Mouse (Mus musculus) heart, embryonic 12.5 days (tissue): ENCODE measurements at regions not wholly inside any gene's neighbourhood (a gene's known extent, or its start where the extent isn't known, plus 50 kb on each side); places are given as distances from the start of the nearest gene placed in this dataset.

Experiments
- ATAC-seq: fragments of 200-750 bp; cut with Nextera tagmentation; 2 replicates; pipeline ENCODE4 v1.8.0; 2017; ENCODE audit warnings: moderate TSS enrichment, moderate library complexity; ENCODE audit not compliant: insufficient number of reproducible peaks, low FRiP score
- H3K27ac ChIP-seq: fragments of 300-500 bp; sonication (generic); 2 replicates; pipeline ENCODE4 v1.5.1; 2016; ENCODE audit warnings: mild to moderate bottlenecking, moderate library complexity; ENCODE audit not compliant: poor library complexity, severe bottlenecking
- H3K27me3 ChIP-seq: fragments of 300-500 bp; sonication (generic); replicated peaks from 2 replicates; pipeline ENCODE4 v1.6.1; 2016; ENCODE audit warnings: mild to moderate bottlenecking, moderate library complexity
- H3K36me3 ChIP-seq: fragments of 300-500 bp; sonication (generic); 2 replicates; pipeline ENCODE4 v1.6.1; 2016; ENCODE audit warnings: mild to moderate bottlenecking, moderate library complexity
- H3K4me1 ChIP-seq: fragments of 300-500 bp; sonication (generic); replicated peaks from 2 replicates; pipeline ENCODE4 v1.6.1; 2016; ENCODE audit warnings: mild to moderate bottlenecking
- H3K4me2 ChIP-seq: fragments of 300-500 bp; sonication (generic); 2 replicates; pipeline ENCODE4 v1.6.1; 2016; ENCODE audit warnings: mild to moderate bottlenecking, moderate library complexity
- H3K4me3 ChIP-seq: fragments of 300-500 bp; sonication (generic); 2 replicates; pipeline ENCODE4 v1.5.1; 2016; ENCODE audit warnings: mild to moderate bottlenecking
- H3K9ac ChIP-seq: fragments of 300-500 bp; sonication (generic); 2 replicates; pipeline ENCODE4 v1.6.1; 2016; ENCODE audit warnings: mild to moderate bottlenecking, moderate library complexity
- H3K9me3 ChIP-seq: fragments of 300-500 bp; sonication (generic); replicated peaks from 2 replicates; pipeline ENCODE4 v1.6.1; 2016; ENCODE audit warnings: mild to moderate bottlenecking, moderate library complexity
- WGBS: fragments of 180-500 bp; shearing (Covaris S2); methylation state at CpG from one replicate; pipeline ENCODE4 v1.1.7; 2016; 5-methylcytosine and 5-hydroxymethylcytosine counted together

- Histone ChIP-seq H3K4me1 (no peaks in the 10 kb centered on the region), H3K27ac (no peak overlapping the region), H3K4me3 (no peak overlapping the region), H3K27me3 (no peaks in the 10 kb centered on the region), H3K9me3 (no peaks in the 10 kb centered on the region), H3K9ac (no peak overlapping the region), H3K36me3 (no peaks in the 10 kb centered on the region), H3K4me2 (no peak overlapping the region)
- 88% methylated on average over 1 of the region's 1 CpGs for WGBS
- ATAC-seq = no peak
Measured at GRCm38 (mm10) chr16:75166040-75166439, 419.8 kb downstream of the Lipi start.

DNA sequence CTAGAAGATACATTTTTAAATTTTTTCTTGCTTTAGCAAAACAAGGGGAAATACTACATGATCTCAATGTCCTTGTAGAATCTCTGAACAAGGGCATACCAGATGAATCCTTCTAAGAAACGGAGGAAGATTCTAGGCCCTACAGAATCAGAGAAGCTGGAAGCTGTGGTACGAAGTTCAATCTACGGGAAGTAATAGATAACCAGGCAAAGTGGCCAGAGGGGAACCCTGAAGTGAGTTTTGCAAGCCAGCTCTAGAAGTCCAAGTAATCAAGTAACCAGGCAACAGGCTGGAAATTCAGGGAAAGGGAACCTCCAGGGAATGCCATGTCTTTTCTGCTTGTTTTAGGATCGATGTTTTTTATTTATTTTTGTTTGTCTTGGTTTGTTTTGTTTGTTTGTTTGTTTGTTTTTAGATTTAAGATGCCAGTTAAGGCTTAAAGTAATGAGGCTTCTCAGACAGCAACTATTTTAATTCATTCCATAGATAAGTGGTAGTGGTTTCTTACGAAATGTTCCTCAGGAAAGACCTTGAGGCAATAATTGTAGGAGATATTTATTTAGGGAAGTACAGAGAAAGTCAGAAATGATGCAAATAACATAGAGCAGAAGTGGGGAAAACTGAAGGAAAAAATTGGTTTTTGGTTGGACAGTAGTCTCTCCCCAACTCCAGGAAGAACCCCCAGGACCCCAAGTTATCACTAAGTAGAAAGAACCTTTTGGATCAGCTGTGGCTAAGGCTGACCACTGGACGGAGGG, 420.7 kb downstream of the Lipi start:
- H3K4me2 ChIP-seq = no peak overlapping the region
- H3K9me3 ChIP-seq = no peaks in the 10 kb centered on the region
- ATAC-seq = no peak
- no peaks in the 10 kb centered on the region for H3K27me3 ChIP-seq
- H3K36me3 ChIP-seq = no peaks in the 10 kb centered on the region
- WGBS = 70% methylated on average over 6 of the region's 6 CpGs
- no peak overlapping the region for H3K4me3 ChIP-seq
- no peak overlapping the region for H3K9ac ChIP-seq
- H3K27ac ChIP-seq = no peak overlapping the region
- H3K4me1 ChIP-seq = no peaks in the 10 kb centered on the region

DNA sequence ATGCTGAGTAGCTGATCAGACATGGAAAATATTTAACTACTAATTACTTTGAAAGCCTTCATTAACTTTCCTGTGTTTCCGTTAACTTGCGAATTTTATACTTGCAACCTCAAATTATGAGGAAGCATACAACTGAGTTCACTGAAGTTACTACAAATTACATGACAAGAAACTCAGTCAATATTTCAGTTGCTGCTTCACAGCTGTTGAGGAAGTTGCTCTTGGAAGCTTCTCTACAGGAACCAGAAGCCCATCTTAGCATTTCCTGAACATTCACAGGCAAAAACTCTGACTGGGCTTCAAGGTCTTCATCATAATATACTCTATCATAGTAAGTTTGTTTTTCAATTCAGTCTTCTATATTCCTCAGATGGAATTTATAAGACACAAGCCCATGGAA, 426.1 kb downstream of the Lipi start:
- Histone ChIP-seq H3K27me3 (no peaks in the 10 kb centered on the region), H3K4me3 (no peak overlapping the region), H3K36me3 (no peaks in the 10 kb centered on the region), H3K4me1 (no peaks in the 10 kb centered on the region), H3K9ac (no peak overlapping the region), H3K4me2 (no peak overlapping the region), H3K9me3 (no peaks in the 10 kb centered on the region), H3K27ac (no peak overlapping the region)
- 87% methylated on average over 2 of the region's 2 CpGs for WGBS
- no peak for ATAC-seq

GRCm38 (mm10) chr16:75155441-75156038, 430.3 kb downstream of the Lipi start:
- no peak overlapping the region for H3K9ac ChIP-seq
- no peaks in the 10 kb centered on the region for H3K4me1 ChIP-seq
- H3K9me3 ChIP-seq = no peaks in the 10 kb centered on the region
- H3K36me3 ChIP-seq = no peaks in the 10 kb centered on the region
- no peaks in the 10 kb centered on the region for H3K27me3 ChIP-seq
- no peak for ATAC-seq
- H3K4me2 ChIP-seq = no peak overlapping the region
- no peak overlapping the region for H3K27ac ChIP-seq
- WGBS = 75% methylated on average over 5 of the region's 5 CpGs
- no peak overlapping the region for H3K4me3 ChIP-seq
